Mouse (Mus musculus): ENCODE data around the gene Rhox9. TPM values are rescaled to one million over a fixed set of nuclear protein-coding genes. Genes with fewer than 3 reads are reported as not detected.
"Not testable (repeated sequence)": the region's sequence is repeated elsewhere in the genome, so short reads cannot be mapped to it uniquely, and the experiment has no call there.

The Rhox9 gene
- not detected in 2 replicates for polyA plus RNA-seq (2012; rRNA removed)

DNA sequence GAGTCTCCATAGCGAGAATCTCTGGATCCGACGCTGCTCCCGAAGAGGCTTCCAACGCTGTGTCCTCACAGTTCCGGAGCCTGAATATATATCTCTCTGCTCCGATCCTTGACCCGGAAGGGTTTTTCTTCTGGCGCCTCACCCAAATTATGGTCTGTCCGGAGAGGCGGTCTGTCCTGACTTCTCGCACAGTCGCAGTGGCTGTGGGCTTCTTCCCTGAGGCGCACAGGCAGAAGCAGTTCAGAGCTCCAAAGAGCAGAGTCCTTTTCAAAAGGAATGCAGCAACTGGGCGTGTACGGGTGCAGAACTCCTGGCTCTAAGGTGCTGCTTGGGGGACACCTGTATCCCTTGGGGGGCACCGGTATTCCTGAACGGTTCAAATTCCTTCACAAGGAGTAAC, at the start of gene Rhox9:
Gene Rhox9 (minus strand): TSS at position 101 of the 400 bp plus-strand sequence.
- not testable (repeated sequence) for DNase-seq (ENCODE audit: low read depth)

DNA sequence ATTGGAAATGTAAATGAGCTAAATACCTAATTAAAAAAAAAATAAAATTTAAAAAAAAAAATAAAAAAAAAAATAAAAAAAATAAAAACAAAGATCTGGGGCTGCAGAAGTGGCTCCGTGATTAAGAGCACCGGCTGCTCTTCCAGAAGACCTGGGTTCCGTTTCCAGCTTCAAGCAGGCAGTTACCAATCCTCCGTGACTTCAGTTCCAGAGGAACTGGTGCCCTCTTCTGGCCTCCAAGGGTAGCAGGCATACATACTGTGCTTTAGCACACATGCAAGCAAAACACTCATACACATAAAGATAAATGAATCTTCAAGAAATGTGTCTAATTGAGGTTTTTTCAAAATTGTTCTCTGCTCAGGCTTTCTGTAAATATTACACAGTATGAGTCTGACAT, 14.7 kb upstream of the Rhox9 start:
- DNase-seq (ENCODE audit: low read depth): no peak

GRCm38 (mm10) chrX:37908581-37908980, 7.0 kb upstream of the Rhox9 start:
- no peak for DNase-seq (ENCODE audit: low read depth)

DNA sequence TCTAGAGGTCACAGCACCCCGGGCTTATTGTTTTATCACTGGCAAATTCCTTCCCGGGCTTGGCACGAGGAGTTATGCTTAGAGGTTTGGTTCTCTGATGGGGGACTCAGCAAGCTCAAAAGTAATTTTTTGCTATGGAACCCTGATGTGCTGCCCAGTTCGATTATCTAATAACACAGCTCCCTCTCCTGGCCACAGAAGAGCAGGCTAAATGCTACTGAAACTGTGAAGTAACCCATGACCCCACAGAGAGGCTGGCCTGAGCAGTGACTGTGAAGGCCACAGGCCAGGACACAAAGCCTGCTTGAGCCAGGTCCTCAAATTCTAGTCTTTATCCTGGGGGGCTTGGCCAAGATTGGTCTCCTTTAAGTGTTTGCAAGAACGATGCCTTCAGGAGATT, 2.2 kb upstream of the Rhox9 start:
- no peak for DNase-seq (ENCODE audit: low read depth)

- DNase-seq (ENCODE audit: low read depth): not testable (repeated sequence)
These were observed 4.4 kb downstream of the Rhox9 start, which contains the start of gene Rhox7b for GRCm38 (mm10) chrX:37897132-37897531. Gene Rhox7b, minus strand, starts transcription at chrX:37897232.

GRCm38 (mm10) chrX:37878844-37879243, 22.7 kb downstream of the Rhox9 start, which contains the start of gene Rhox8:
Gene Rhox8, minus strand, starts transcription at chrX:37878944.
- no peak for DNase-seq (ENCODE audit: low read depth)

DNA sequence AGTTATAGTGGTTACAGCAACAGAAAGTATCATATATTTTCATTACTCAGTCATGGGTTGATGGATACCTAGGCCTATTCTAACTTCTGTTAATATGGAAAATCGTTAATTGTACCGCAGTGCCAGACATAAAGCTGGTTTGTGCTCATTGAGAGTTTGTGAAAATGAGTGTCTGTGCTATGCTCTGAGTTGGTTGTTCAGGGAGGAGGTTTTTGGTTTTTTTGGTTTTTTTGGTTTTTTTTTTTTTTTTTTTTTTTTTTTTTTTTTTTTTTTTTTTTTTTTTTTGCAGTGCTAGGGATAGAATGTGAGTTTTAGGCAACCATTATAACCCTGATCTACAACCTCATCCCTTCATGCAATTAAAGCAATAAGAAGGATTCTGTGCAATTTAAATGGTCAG, 29.9 kb downstream of the Rhox9 start:
- DNase-seq (ENCODE audit: low read depth): no peak

Other genes starting within 250 kb of the Rhox9 start
- gene Rhox3h, start 233.0 kb downstream of the Rhox9 start, polyA plus RNA-seq (2012; rRNA removed): not detected in 2 replicates
- not detected in 2 replicates for gene Rhox2h, start 228.5 kb downstream of the Rhox9 start, polyA plus RNA-seq (2012; rRNA removed)
- 1.2 and 1.4 TPM in 2 replicates for gene Rhox5, start 96.9 kb downstream of the Rhox9 start, polyA plus RNA-seq (2012; rRNA removed)
- gene Rhox6, start 74.9 kb downstream of the Rhox9 start, polyA plus RNA-seq (2012; rRNA removed): not detected in 2 replicates
- gene Rhox7a, start 70.1 kb downstream of the Rhox9 start, polyA plus RNA-seq (2012; rRNA removed): not detected in 2 replicates
- gene Rhox8, start 22.8 kb downstream of the Rhox9 start, polyA plus RNA-seq (2012; rRNA removed): not detected in 2 replicates
- gene Rhox7b, start 4.5 kb downstream of the Rhox9 start, polyA plus RNA-seq (2012; rRNA removed): not detected in 2 replicates
- not detected in 2 replicates for gene Btg1-ps1, start 117.0 kb upstream of the Rhox9 start, polyA plus RNA-seq (2012; rRNA removed)
- gene Btg1-ps2, start 141.3 kb upstream of the Rhox9 start, polyA plus RNA-seq (2012; rRNA removed): not detected in 2 replicates
- gene Rhox10, start 164.7 kb upstream of the Rhox9 start, polyA plus RNA-seq (2012; rRNA removed): not detected in 2 replicates
- gene Rhox11, start 183.4 kb upstream of the Rhox9 start, polyA plus RNA-seq (2012; rRNA removed): not detected in 2 replicates
- gene Rhox12, start 209.1 kb upstream of the Rhox9 start, polyA plus RNA-seq (2012; rRNA removed): not detected in 2 replicates
- not detected in 2 replicates for gene Rhox13, start 219.4 kb upstream of the Rhox9 start, polyA plus RNA-seq (2012; rRNA removed)

Measured in gonadal fat pad, adult 2 months (tissue).